Mouse (Mus musculus) embryonic fibroblast, embryonic 13.5 days (primary cell): Measurements from ENCODE around the gene Fgf2.

Experiments used
- CTCF ChIP-seq: IDR thresholded peaks from 2 replicates; pipeline ENCODE4 v1.5.1; 2011; ENCODE audit warnings: mild to moderate bottlenecking, control low read depth, low read length, moderate library complexity, borderline replicate concordance; ENCODE audit not compliant: insufficient read depth
- POLR2A ChIP-seq: IDR thresholded peaks from 2 replicates; pipeline ENCODE4 v1.6.1; 2011; ENCODE audit warnings: low read depth, mild to moderate bottlenecking, control low read depth, low read length, moderate library complexity

- TF ChIP-seq CTCF = no peak
- TF ChIP-seq POLR2A = no peak
These were observed 70.2 kb downstream of the Fgf2 start for GRCm38 (mm10) chr3:37418341-37418740.
